Mouse (Mus musculus): ENCODE data around the gene Cldn18.

The Cldn18 gene

GRCm38 (mm10) chr9:99685061-99685521 is 32.0 kb downstream of the Cldn18 start:
- in situ Hi-C loops (cut with MseI, MboI), result no loop called here

DNA sequence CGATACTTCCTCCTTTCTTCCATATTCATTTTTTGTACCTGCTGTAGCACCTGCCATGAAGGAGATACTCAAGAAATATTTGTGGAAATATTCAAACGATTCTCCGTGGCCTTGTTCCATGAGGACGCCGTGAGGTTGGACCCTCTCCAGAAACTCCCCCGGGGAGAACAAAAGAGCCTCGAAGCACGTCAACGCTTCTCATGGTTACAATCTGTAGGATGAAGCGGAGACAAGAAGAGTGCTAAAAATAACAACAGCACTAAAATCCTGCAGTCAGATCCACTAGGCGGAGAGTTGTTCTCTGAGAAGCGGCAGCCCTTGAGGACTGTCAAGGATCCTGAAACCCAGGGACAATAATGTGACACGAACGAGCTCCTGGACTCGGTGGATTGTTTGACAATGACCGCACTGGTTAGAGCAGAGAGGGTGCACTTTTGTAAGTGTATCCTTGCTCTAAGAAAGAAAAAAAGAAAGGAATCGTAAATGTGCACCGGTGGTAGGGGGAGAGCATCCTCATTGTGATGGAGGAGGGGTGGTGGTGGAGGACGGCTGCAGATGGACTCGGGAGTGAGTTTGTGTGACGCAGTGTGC is 35.0 kb downstream of the Cldn18 start:
- in situ Hi-C loops (cut with MseI, MboI), result no loop called here

DNA sequence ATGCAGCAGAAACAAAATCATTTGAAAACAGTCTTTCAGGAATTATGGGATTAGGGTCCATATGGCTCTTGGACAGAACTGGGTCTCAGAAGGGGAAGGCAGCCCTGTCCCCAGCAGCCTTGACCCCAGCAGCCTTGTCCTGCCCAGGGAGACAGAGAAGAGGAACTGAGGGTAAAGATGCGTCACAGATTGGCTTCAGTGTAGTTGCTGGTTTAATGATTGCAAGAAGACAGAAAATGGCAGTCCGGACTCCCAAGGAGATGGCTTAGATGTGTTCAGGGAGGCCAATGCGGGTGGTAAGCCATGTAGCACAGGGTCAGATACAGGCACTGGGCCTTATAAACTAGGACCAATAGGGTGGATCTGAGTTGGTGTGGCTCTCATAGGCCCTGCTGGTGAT is 41.4 kb downstream of the Cldn18 start:
- in situ Hi-C loops (cut with MseI, MboI), result no loop called here

GRCm38 (mm10) chr9:99671603-99672002 is 45.5 kb downstream of the Cldn18 start:
- in situ Hi-C loops (cut with MseI, MboI), result no loop called here

DNA sequence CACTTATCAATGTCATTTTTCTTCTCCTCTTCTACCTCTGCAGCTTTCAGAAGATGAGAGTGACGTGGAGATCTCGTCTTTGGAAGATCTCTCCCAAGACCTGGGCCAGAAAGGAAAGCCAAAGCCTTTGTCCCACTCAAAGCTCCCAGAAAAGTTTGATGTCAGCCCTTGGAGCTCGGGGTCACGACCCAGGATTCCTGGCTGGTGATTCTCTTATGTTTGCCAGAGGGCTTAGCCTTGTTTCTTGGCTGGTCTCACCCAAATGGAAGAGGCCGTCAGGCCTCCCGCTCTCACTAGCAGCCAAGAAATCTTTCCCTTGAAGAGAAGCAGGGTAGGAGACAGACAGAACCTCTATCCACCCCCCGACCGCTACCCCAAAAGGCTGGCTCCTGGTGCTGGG is 49.5 kb downstream of the Cldn18 start:
- in situ Hi-C loops (cut with MseI, MboI), result no loop called here

DNA sequence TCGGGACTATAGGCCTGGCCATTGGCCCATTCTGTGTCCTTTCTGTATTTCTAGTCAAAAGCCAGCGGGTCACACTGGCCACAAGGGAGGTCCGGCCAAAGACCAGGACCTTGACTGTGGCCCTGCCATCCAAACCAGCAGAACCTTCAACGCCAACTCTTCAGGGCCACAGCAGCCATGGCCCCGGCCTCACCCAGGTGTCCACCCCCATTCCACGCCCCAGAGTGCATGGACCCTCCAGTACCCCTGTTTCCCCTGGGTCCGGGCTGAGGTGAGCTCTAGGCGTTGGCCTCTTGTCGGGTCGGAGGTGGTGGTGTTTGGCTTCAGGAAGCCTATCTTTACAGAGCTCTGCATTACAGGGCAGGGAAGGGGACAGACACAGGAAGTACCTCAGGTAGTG is 54.2 kb downstream of the Cldn18 start:
- in situ Hi-C loops (cut with MseI, MboI), result no loop called here

DNA sequence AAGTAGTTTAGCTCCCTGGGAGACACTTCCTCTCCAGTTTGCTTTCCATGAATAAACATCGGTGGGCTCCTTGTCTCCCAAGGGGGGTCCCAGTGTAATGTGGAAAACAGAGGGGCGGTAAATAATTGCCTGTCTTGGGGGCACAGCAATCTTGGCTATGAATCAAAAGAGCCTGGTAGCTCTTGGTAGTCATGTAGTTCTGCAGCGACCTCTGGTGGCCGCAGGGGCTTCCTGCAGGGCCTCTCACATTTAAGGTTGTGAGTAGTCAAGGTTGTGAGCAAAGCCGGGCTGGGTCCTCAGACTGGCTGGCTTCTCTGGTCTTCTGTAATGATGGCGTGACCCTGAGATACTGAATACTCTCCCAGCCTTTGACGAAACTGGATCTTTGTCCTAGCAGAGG is 54.7 kb downstream of the Cldn18 start:
- in situ Hi-C loops (cut with MseI, MboI), result no loop called here

DNA sequence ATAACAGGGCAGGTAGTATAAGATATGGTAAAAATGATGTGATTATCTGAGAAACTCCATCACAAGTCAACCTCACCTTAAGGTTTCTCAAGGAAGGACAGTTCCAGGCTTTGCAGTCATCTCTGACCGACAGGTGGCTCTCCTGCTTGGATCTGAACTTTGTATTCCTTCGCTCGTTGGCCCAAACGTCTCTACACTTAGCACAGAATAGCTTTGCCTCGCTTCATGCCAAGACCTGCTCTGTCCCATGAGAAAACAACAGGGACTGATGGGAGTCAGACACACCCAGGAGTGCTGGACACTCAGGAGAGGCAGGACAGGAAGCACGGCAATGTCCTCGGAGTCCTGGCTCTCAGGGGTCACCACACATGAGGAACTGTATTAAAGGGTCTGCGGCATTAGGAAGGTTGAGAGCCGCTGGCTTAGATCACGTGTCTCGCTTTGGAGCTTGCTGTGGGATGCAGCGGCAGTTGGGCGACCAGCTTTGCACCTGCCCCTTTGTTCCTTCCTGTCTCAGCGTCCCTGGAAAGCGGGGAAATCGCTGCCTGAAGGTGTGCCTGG is 55.4 kb downstream of the Cldn18 start:
- in situ Hi-C loops (cut with MseI, MboI), result no loop called here

DNA sequence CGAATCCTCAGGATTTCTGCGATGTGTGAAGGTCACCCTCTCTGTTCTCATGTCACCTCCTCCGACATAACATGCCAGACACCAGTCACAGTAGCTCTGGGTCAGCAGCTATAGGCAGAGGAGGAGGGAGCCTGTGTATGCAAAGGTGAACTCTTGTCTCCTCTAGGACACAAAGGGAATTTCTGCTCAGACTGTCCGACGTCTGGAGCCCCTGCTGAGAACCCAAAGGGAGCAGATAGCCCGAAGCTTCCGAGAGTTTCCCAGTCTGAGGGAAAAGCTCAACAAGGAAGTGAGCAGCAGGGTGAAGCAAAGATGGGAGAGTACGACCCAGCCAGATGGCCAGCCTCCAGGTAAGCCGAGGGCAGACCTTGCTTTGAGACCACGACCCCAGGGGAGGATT is 56.3 kb downstream of the Cldn18 start:
- in situ Hi-C loops (cut with MseI, MboI), result no loop called here

DNA sequence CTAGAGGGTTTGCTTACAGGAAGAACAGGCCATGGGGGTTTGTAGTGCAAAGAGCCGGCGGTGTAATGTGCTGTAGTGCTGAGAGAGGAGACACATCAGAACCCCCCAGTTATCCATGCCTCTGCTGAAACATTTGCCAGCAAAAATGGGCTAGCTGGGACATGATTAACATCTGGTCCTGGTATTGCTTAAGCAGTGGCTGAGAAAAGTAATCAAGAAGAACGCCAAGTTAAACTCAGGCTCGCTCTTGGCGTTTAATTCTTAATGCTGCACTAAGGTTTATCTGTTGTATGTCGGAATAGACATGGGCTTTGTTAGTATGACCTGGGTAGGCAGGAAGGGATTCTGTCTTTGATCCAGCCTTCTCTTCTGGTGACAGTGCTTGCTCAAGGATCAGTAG is 71.0 kb downstream of the Cldn18 start:
- in situ Hi-C loops (cut with MseI, MboI), result no loop called here

DNA sequence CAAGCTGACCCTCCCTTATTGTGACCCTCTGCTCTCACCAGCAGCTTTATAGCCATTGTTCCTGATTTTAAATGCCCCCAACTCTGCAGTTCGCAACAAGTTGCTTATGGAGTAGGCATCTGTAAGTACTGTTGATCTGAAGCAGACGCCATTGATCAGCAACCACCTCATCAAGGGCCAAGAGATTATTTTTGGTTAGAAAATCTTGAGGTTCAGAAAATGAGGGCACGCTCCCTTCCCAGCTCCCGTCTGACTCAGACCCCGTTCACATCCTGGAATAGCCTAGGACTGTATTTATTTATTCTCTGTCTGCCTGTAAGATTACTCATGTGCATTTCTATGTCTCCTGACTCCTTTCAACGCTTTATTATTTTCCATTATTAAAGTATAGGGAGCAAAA is 71.7 kb downstream of the Cldn18 start:
- in situ Hi-C loops (cut with MseI, MboI), result no loop called here

DNA sequence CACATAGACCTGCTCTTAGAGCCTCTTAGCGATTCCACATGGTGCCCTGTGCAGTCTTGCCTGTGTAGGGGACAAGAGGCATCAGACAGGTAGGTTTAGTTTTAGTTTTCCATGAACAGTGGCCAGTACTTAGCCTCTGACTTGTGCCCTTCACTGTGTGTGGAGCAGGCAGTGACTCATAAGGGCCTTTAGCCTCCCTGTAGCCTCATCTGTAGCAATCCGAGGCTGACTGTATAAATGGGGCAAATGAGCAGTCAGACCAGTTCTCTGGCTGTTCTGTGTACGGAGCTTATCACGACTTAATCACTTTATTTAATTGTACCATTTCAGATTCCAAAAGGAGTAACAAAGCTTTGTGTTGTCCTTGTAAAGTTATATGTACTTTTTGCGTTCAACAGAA is 77.1 kb downstream of the Cldn18 start:
- in situ Hi-C loops (cut with MseI, MboI), result no loop called here

Measured in mouse trophoblast stem cell (cell line).